Mouse (Mus musculus) liver, embryonic 14.5 days (tissue): Measurements from ENCODE around the gene Smad3.

Experiments used
- CTCF ChIP-seq: IDR thresholded peaks from 2 replicates; pipeline ENCODE4 v1.5.1; 2016; ENCODE audit warnings: antibody characterized with exemption, low read depth, control low read depth
- EP300 ChIP-seq: IDR thresholded peaks from 2 replicates; pipeline ENCODE4 v1.6.1; 2016; ENCODE audit warnings: antibody characterized with exemption, low read depth

- TF ChIP-seq CTCF (no peak), EP300 (no peak)
Measured at GRCm38 (mm10) chr9:63691960-63692359, 65.8 kb downstream of the Smad3 start.
